Mouse (Mus musculus) liver, embryonic 16.5 days (tissue): Measurements from ENCODE around the gene Pef1. TPM values are rescaled to one million over a fixed set of nuclear protein-coding genes. Genes with fewer than 3 reads are reported as not detected.

ENCODE experiments used
- ATAC-seq: fragments of 200-750 bp; cut with Nextera tagmentation; 2 replicates; pipeline ENCODE4 v1.8.0; 2017; ENCODE audit warnings: low read depth, mild to moderate bottlenecking, moderate number of reproducible peaks, moderate library complexity
- H3K27ac ChIP-seq: fragments of 300-500 bp; sonication (generic); 2 replicates; pipeline ENCODE4 v1.5.1; 2014; ENCODE audit warnings: mild to moderate bottlenecking, low read length
- H3K27me3 ChIP-seq: fragments of 300-500 bp; sonication (generic); 2 replicates; pipeline ENCODE4 v1.6.1; 2014; ENCODE audit warnings: low read depth, low read length, mixed read lengths; ENCODE audit not compliant: control insufficient read depth, insufficient read depth
- H3K36me3 ChIP-seq: fragments of 300-500 bp; sonication (generic); 2 replicates; pipeline ENCODE4 v1.6.1; 2014; ENCODE audit warnings: mild to moderate bottlenecking; ENCODE audit not compliant: control insufficient read depth, insufficient read depth
- H3K4me1 ChIP-seq: fragments of 300-500 bp; sonication (generic); 2 replicates; pipeline ENCODE4 v1.6.1; 2014; ENCODE audit warnings: low read depth, low read length, mixed read lengths; ENCODE audit not compliant: control insufficient read depth
- H3K4me2 ChIP-seq: fragments of 300-500 bp; sonication (generic); 2 replicates; pipeline ENCODE4 v1.6.1; 2014; ENCODE audit warnings: low read depth, low read length, mixed read lengths
- H3K4me3 ChIP-seq: fragments of 300-500 bp; sonication (generic); 2 replicates; pipeline ENCODE4 v1.5.1; 2014; ENCODE audit warnings: low read depth, mild to moderate bottlenecking, low read length
- H3K9ac ChIP-seq: fragments of 300-500 bp; sonication (generic); 2 replicates; pipeline ENCODE4 v1.6.1; 2014; ENCODE audit warnings: low read depth, low read length
- H3K9me3 ChIP-seq: fragments of 300-500 bp; sonication (generic); replicated peaks from 2 replicates; pipeline ENCODE4 v1.6.1; 2016; ENCODE audit warnings: low read length; ENCODE audit not compliant: control insufficient read depth
- WGBS: fragments of 180-500 bp; shearing (Covaris S2); extraction: QIAGEN DNeasy Blood & Tissue Kit; methylation state at CpG from one replicate; pipeline ENCODE4 v1.1.7; 2014; ENCODE audit not compliant: insufficient replicate concordance; 5-methylcytosine and 5-hydroxymethylcytosine counted together
- polyA plus RNA-seq: library from polyadenylated mRNA; unstranded; fragments of >200 nt; fragmentation: Nextera tagmentation; extraction: Ambion mirVana; gene quantifications from 2 replicates; pipeline ENCODE4 v1.2.1, GENCODE M21; 2015

The Pef1 gene
- polyA plus RNA-seq, 1 experiment from 2014 or later: 43.6 TPM

DNA sequence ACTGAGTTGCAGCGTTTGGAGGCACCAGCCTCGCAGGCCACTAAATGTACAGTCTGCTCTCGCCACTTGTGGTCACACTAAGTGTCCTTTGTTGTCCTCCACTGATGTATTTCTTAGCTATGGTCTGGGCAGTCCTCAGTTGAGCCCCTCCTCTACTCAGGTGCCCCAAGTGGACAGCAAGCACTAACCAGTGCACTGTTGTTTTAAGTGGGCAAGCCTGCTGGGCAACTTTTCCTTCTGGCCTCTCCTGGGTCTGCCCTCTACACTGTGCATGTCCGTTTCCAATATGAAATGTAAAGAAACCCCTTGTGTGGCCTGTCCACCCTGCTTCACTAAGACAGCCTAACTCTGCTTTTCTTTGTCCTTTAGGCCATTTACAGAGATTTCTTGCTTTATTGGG is 21.8 kb downstream of the Pef1 start:
- 86% methylated on average over 4 of the region's 4 CpGs for WGBS

DNA sequence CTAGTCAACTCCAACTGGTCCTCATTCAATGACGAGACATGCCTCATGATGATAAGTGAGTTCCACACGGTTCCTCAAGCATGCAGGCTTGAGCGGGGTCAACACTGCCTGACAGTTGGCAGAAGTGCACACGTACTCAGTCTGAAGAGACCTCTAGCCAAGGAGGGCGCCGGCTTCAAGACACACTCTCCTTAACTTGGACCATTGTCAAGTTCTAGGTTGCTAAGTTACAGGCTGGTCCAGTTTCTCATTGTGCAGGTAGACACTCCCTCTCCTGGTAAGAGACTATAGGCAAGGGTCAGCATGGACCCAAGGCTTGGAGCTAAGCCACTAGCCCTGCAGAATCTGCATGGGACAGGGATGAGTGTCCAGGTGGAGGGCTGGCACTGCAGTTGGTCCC is 22.8 kb downstream of the Pef1 start:
- Histone ChIP-seq H3K4me1 (peaks cover 3% of the 10 kb centered on the region; the same call in 1 of the 2 replicates), H3K27me3 (no peaks in the 10 kb centered on the region), H3K9me3 (no peaks in the 10 kb centered on the region), H3K4me3 (no peak overlapping the region), H3K4me2 (no peak overlapping the region), H3K9ac (no peak overlapping the region), H3K36me3 (peaks cover 29% of the 10 kb centered on the region), H3K27ac (no peak overlapping the region)
- 80% methylated on average over 6 of the region's 6 CpGs for WGBS
- no peak for ATAC-seq

More for the DNA sequence above, 21.8 kb downstream of the Pef1 start:
- Histone ChIP-seq H3K27ac (no peak overlapping the region), H3K4me3 (no peak overlapping the region), H3K4me1 (peaks cover 3% of the 10 kb centered on the region; the same call in 1 of the 2 replicates), H3K9ac (no peak overlapping the region), H3K36me3 (peaks cover 29% of the 10 kb centered on the region), H3K4me2 (no peak overlapping the region), H3K9me3 (no peaks in the 10 kb centered on the region), H3K27me3 (no peaks in the 10 kb centered on the region)
- ATAC-seq: no peak

DNA sequence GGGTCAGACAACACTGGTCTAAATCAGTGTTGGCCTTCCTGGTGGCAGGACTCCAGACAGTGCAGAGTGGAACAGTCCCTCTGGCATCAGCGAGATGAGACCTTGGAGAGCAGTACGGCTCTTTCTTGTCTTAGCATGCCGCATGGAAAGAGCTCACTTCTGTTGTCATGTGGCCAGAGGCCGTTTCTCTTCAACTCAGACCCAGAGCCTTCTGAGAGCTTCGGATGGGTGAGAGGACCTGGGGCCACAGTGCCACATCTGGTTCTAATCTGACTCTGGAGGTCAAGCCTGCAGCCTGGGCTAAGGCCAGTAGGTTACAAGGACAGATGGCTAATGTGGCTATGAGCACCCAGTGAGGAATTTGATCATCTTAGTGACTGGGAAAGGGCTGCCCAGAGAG is 23.6 kb downstream of the Pef1 start:
- H3K27ac ChIP-seq: no peak overlapping the region
- WGBS: 83% methylated on average over 5 of the region's 5 CpGs
- H3K4me1 ChIP-seq: peaks cover 3% of the 10 kb centered on the region; the same call in 1 of the 2 replicates
- no peak overlapping the region for H3K9ac ChIP-seq
- H3K4me2 ChIP-seq: no peak overlapping the region
- no peaks in the 10 kb centered on the region for H3K9me3 ChIP-seq
- H3K27me3 ChIP-seq: no peaks in the 10 kb centered on the region
- H3K4me3 ChIP-seq: no peak overlapping the region
- no peak for ATAC-seq
- H3K36me3 ChIP-seq: peaks cover 29% of the 10 kb centered on the region

DNA sequence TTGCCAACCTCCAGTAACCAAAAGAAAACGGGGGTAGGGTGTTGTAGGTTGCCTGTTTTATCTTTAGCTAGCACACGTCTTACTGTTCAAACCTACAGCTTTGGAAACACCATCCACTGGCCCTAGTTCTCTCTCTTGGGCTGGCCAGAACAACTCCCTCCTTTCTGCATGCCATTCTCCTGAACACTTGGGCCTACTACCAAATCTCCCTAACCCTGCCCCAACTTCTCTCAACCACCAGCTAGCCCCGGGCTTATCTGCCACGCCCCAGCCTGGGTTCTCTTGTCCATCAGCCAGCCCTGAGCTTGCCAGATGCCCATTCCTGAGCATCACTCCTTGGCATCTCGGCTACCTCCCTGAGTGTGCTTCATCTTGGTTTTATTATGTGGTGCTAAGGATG is 26.5 kb downstream of the Pef1 start:
- Histone ChIP-seq H3K4me2 (no peak overlapping the region), H3K27me3 (no peaks in the 10 kb centered on the region), H3K4me1 (peaks cover 3% of the 10 kb centered on the region; the same call in 1 of the 2 replicates), H3K9ac (no peak overlapping the region), H3K9me3 (no peaks in the 10 kb centered on the region), H3K4me3 (no peak overlapping the region), H3K27ac (no peak overlapping the region), H3K36me3 (peaks cover 24% of the 10 kb centered on the region)
- WGBS: 34% methylated on average over 5 of the region's 5 CpGs
- ATAC-seq: no peak

DNA sequence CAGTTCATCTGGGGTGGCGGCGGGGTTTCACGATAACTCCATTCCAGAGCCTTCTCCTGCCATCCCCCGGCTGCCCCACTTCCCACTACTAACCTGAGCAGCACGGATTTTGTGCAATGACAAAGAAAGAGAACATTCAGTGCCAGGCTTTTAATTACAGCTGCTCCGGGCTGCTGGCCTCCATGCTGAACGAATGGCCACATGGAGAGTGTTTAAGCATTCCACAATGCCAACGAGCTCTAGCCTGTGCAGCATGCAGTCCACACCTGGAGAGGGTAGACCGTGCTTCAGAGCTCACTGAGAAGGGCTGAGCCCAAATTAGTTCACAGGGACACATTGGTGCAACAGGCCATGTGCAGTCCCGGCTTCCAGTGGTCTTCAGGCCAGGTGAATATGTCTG is 27.7 kb downstream of the Pef1 start:
- H3K9ac ChIP-seq: no peak overlapping the region
- H3K4me1 ChIP-seq: peaks cover 3% of the 10 kb centered on the region; the same call in 1 of the 2 replicates
- 71% methylated on average over 10 of the region's 10 CpGs for WGBS
- H3K9me3 ChIP-seq: no peaks in the 10 kb centered on the region
- peaks cover 15% of the 10 kb centered on the region for H3K36me3 ChIP-seq
- H3K27ac ChIP-seq: no peak overlapping the region
- H3K4me3 ChIP-seq: no peak overlapping the region
- H3K27me3 ChIP-seq: no peaks in the 10 kb centered on the region
- H3K4me2 ChIP-seq: no peak overlapping the region
- no peak for ATAC-seq

DNA sequence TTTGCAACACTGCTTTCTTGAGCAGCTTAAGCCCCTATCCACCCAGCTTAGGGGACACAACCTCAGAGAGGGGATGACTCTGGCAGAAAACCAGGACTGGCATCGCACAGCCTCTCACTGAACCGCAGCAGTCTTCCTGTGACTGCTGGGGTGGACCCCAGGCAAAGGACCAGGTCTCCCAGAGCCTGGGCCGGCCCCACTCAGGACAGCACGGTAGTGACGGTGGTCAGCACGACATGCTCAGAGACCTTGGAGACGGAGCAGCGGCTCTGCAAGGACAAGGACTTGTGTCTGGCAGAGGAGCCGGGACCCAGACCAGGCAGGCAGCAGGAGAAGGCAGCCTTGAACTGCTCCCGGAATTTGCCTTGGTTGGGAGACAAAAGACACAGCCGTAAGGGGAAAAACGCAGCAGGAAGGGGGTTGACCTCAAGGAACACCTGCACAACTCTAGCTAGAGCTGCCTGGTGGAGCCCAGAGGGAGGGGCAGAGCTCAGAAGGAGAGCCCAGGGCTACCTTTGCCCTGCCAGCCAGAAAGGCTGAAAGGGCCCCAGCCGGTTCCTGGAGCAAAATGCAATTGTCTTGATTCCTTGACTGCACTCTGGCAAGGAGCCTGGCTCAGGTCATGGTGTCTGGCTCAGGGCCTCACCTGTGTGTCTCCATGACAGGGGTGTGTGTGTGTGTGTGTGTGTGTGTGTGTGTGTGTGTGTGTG is 28.4 kb downstream of the Pef1 start:
- ATAC-seq: no peak
- Histone ChIP-seq H3K4me1 (peaks cover 3% of the 10 kb centered on the region; the same call in 1 of the 2 replicates), H3K36me3 (peaks cover 8% of the 10 kb centered on the region), H3K4me3 (no peak overlapping the region), H3K27ac (no peak overlapping the region), H3K27me3 (no peaks in the 10 kb centered on the region), H3K9ac (no peak overlapping the region), H3K9me3 (no peaks in the 10 kb centered on the region), H3K4me2 (no peak overlapping the region)
- 57% methylated on average over 13 of the region's 13 CpGs for WGBS

DNA sequence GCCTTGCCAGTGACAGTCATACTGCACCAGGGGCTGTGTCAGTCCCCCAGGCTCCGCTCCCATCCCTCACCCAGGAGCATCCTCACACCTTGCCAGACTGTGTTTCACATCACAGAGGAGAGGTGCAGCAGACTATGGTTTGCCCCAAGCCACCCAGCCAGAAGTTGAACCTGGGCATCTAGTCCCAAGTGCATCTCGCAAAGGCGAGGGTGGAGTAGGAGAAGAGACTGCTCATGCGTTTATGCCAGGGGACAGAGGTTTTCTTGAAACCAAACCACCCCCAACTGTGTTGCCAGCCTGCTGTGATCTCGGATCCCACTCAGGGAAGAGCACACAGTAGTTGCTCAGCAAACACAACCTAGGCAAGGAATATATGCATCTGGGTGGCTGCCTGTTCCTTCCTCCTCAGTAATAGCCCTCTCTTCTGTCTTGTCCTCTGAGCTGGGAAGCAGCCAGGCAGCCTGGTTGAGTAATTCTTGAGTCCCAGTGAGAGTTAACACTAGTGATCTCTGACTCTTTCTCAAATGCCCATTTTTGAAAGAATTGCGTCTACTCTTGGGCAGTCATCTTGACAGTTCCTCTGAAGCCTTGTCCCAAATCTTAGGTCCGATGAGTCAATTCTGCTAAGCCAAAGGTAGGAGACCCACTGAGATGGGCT is 29.2 kb downstream of the Pef1 start:
- no peaks in the 10 kb centered on the region for H3K9me3 ChIP-seq
- 67% methylated on average over 7 of the region's 7 CpGs for WGBS
- H3K4me2 ChIP-seq: no peak overlapping the region
- H3K27me3 ChIP-seq: no peaks in the 10 kb centered on the region
- peaks cover 3% of the 10 kb centered on the region; the same call in 1 of the 2 replicates for H3K4me1 ChIP-seq
- no peak overlapping the region for H3K4me3 ChIP-seq
- no peak overlapping the region for H3K27ac ChIP-seq
- no peak for ATAC-seq
- peaks cover 7% of the 10 kb centered on the region; the same call in 1 of the 2 replicates for H3K36me3 ChIP-seq
- H3K9ac ChIP-seq: no peak overlapping the region

DNA sequence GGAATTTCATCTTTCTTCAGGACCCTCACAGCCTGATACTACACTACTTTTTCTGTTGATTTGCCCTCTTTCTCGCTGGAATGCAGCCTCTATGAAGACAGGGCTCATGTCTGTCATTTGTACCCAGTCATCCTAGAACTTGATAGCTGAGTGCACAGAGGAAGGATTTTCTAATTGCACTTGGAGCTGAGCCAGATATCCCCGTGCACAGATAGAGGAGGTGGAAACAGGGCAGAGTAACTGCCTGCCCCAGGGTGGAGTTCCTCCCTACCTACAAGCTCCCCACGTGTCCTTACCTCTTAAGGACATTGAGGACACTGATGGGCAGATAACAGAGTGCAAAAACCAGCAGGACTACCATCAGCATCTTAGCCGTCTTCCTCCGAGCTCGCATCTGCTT is 31.0 kb downstream of the Pef1 start:
- peaks cover 6% of the 10 kb centered on the region for H3K27me3 ChIP-seq
- 55% methylated on average over 6 of the region's 6 CpGs for WGBS
- no peaks in the 10 kb centered on the region for H3K9me3 ChIP-seq
- H3K36me3 ChIP-seq: no peaks in the 10 kb centered on the region
- no peak for ATAC-seq
- no peak overlapping the region for H3K4me3 ChIP-seq
- no peak overlapping the region for H3K27ac ChIP-seq
- no peak overlapping the region for H3K4me2 ChIP-seq
- peaks cover 3% of the 10 kb centered on the region; the same call in 1 of the 2 replicates for H3K4me1 ChIP-seq
- no peak overlapping the region for H3K9ac ChIP-seq
